Mouse (Mus musculus) limb, embryonic 14.5 days (tissue): ENCODE results near the gene Rmdn2. TPM values are rescaled to one million over a fixed set of nuclear protein-coding genes. Genes with fewer than 3 reads are reported as not detected.

Source experiments
- ATAC-seq: fragments of 200-750 bp; cut with Nextera tagmentation; 2 replicates; pipeline ENCODE4 v1.8.0; 2017; ENCODE audit warnings: low read depth, moderate number of reproducible peaks, moderate TSS enrichment; ENCODE audit not compliant: low FRiP score
- DNase-seq: peaks from one replicate; pipeline ENCODE4 v3.0.0-alpha.2; 2015; ENCODE audit warnings: low spot score
- H3K27ac ChIP-seq: fragments of 300-500 bp; sonication (generic); replicated peaks from 2 replicates; pipeline ENCODE4 v1.5.1; 2014; ENCODE audit warnings: low read depth, mild to moderate bottlenecking, low read length, moderate library complexity, mixed read lengths
- H3K27me3 ChIP-seq: fragments of 300-500 bp; sonication (generic); 2 replicates; pipeline ENCODE4 v1.6.1; 2014; ENCODE audit warnings: low read length, mixed read lengths; ENCODE audit not compliant: control insufficient read depth, insufficient read depth
- H3K36me3 ChIP-seq: fragments of 300-500 bp; sonication (generic); 2 replicates; pipeline ENCODE4 v1.6.1; 2014; ENCODE audit warnings: mild to moderate bottlenecking, low read length, moderate library complexity, mixed read lengths; ENCODE audit not compliant: control insufficient read depth, insufficient read depth
- H3K4me1 ChIP-seq: fragments of 300-500 bp; sonication (generic); 2 replicates; pipeline ENCODE4 v1.6.1; 2014; ENCODE audit warnings: antibody characterized with exemption, low read length, mixed read lengths; ENCODE audit not compliant: control insufficient read depth, insufficient read depth
- H3K4me2 ChIP-seq: fragments of 300-500 bp; sonication (generic); replicated peaks from 2 replicates; pipeline ENCODE4 v1.6.1; 2014; ENCODE audit warnings: low read depth, mild to moderate bottlenecking, low read length, moderate library complexity; ENCODE audit not compliant: severe bottlenecking
- H3K4me3 ChIP-seq: fragments of 300-500 bp; sonication (generic); replicated peaks from 2 replicates; pipeline ENCODE4 v1.5.1; 2014; ENCODE audit warnings: low read length
- H3K9ac ChIP-seq: fragments of 300-500 bp; sonication (generic); 2 replicates; pipeline ENCODE4 v1.6.1; 2014; ENCODE audit warnings: mild to moderate bottlenecking, low read depth, low read length, moderate library complexity; ENCODE audit not compliant: severe bottlenecking
- H3K9me3 ChIP-seq: fragments of 300-500 bp; sonication (generic); 2 replicates; pipeline ENCODE4 v1.6.1; 2016; ENCODE audit warnings: low read length; ENCODE audit not compliant: control insufficient read depth
- POLR2A ChIP-seq: fragments of 200-500 bp; IDR thresholded peaks from 2 replicates; pipeline ENCODE4 v1.8.0; 2012; ENCODE audit warnings: inconsistent platforms, mild to moderate bottlenecking, moderate library complexity, borderline replicate concordance; ENCODE audit not compliant: insufficient read depth, insufficient read length; ENCODE audit errors: extremely low read depth
- WGBS: fragments of 180-500 bp; shearing (Covaris S2); extraction: QIAGEN DNeasy Blood & Tissue Kit; methylation state at CpG from one replicate; pipeline ENCODE4 v1.1.7; 2014; 5-methylcytosine and 5-hydroxymethylcytosine counted together
- polyA plus RNA-seq, 2 experiments: library from polyadenylated mRNA; depleted of rRNA in 1 of 2; stranded (reverse) in 1 of 2; unstranded in 1 of 2; fragments of >200 nt; fragmentation: Nextera tagmentation in 1 of 2; extraction: Ambion mirVana in 1 of 2; gene quantifications; 2 replicates each; pipeline versions ENCODE4 v1.2.1 to v1.2.3; 2012 to 2014

Rmdn2 gene
- polyA plus RNA-seq, 2 experiments, result 7.6 to 10.7 TPM

- H3K4me3 ChIP-seq, result no peak overlapping the region
- no peaks in the 10 kb centered on the region for H3K27me3 ChIP-seq
- no peak overlapping the region for H3K9ac ChIP-seq
- H3K36me3 ChIP-seq, result no peaks in the 10 kb centered on the region
- DNase-seq (peak; percentile 11), ATAC-seq (no peak; the same call in 1 of the 2 replicates)
- TF ChIP-seq POLR2A, result no peak
- H3K4me1 ChIP-seq, result no peaks in the 10 kb centered on the region
- H3K9me3 ChIP-seq, result no peaks in the 10 kb centered on the region
- H3K4me2 ChIP-seq, result no peak overlapping the region
- 55% methylated on average over 9 of the region's 9 CpGs for WGBS
- no peak overlapping the region for H3K27ac ChIP-seq
These were observed 46.1 kb downstream of the Rmdn2 start for GRCm38 (mm10) chr17:79657785-79658184.

DNA sequence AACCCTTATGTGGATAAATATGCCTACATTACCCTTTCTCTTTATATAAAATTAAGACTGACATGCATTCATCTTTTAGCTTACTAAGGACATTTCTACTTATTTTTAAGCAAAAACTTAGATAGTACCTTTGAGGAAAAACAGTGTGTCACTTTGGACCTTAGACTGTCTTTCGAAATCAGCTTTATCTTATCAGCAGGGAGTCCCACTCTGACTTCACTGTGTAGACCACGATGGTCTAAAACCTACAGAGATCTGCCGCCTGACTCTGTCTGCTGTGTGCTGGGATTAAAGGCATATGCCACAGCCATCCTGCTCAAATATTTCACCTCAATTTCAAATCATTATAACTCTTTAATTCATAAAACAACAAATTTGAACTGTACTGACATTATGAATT, 46.8 kb downstream of the Rmdn2 start:
- Histone ChIP-seq H3K27me3 (no peaks in the 10 kb centered on the region), H3K36me3 (no peaks in the 10 kb centered on the region), H3K4me1 (no peaks in the 10 kb centered on the region), H3K9ac (no peak overlapping the region), H3K4me3 (no peak overlapping the region), H3K4me2 (no peak overlapping the region), H3K9me3 (no peaks in the 10 kb centered on the region), H3K27ac (no peak overlapping the region)
- 73% methylated on average over 3 of the region's 3 CpGs for WGBS
- no peak for TF ChIP-seq POLR2A
- ATAC-seq, result no peak
- DNase-seq, result no peak

- H3K27ac ChIP-seq, result no peak overlapping the region
- H3K27me3 ChIP-seq, result no peaks in the 10 kb centered on the region
- H3K4me3 ChIP-seq, result no peak overlapping the region
- H3K9me3 ChIP-seq, result no peaks in the 10 kb centered on the region
- DNase-seq (no peak), ATAC-seq (no peak)
- 73% methylated on average over 8 of the region's 8 CpGs for WGBS
- H3K4me2 ChIP-seq, result no peak overlapping the region
- H3K9ac ChIP-seq, result no peak overlapping the region
- no peaks in the 10 kb centered on the region for H3K36me3 ChIP-seq
- TF ChIP-seq POLR2A, result no peak
- no peaks in the 10 kb centered on the region for H3K4me1 ChIP-seq
These were observed 47.2 kb downstream of the Rmdn2 start for GRCm38 (mm10) chr17:79658863-79659262.

DNA sequence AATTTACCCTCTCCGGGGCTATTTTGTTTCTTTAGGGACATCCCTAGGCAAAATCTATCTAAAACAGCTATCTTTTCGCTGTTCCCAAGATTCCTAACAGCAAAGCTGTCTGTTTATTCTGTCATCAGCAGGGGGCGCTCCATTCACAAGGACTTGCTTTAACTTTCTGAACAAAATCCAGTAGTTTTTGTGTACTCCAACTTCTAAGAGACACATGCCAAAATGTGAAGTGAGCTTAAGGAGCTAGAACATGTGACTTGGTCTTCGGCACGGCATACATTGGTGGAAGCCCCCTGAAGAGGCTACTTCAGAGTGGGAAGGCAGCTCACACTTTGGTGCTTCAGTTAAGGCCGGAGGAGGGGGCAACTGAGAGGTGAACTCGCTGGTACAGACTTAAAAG, 49.7 kb downstream of the Rmdn2 start:
- no peak overlapping the region for H3K27ac ChIP-seq
- no peaks in the 10 kb centered on the region for H3K9me3 ChIP-seq
- TF ChIP-seq POLR2A, result no peak
- DNase-seq, result peak; percentile 78
- H3K9ac ChIP-seq, result no peak overlapping the region
- no peak overlapping the region for H3K4me2 ChIP-seq
- no peaks in the 10 kb centered on the region for H3K27me3 ChIP-seq
- no peaks in the 10 kb centered on the region for H3K4me1 ChIP-seq
- 42% methylated on average over 7 of the region's 7 CpGs for WGBS
- no peak for ATAC-seq
- H3K36me3 ChIP-seq, result no peaks in the 10 kb centered on the region
- H3K4me3 ChIP-seq, result no peak overlapping the region

- 84% methylated on average over 9 of the region's 9 CpGs for WGBS
These were observed 50.2 kb downstream of the Rmdn2 start for GRCm38 (mm10) chr17:79661848-79662247.

More at GRCm38 (mm10) chr17:79661848-79662247, 50.2 kb downstream of the Rmdn2 start:
- H3K4me3 ChIP-seq, result no peak overlapping the region
- DNase-seq, result no peak
- no peaks in the 10 kb centered on the region for H3K36me3 ChIP-seq
- H3K4me2 ChIP-seq, result no peak overlapping the region
- ATAC-seq, result no peak
- H3K4me1 ChIP-seq, result no peaks in the 10 kb centered on the region
- TF ChIP-seq POLR2A, result no peak
- no peaks in the 10 kb centered on the region for H3K9me3 ChIP-seq
- H3K27ac ChIP-seq, result no peak overlapping the region
- no peak overlapping the region for H3K9ac ChIP-seq
- no peaks in the 10 kb centered on the region for H3K27me3 ChIP-seq
